Mouse (Mus musculus): ENCODE data around the gene Lrrc58.

The Lrrc58 gene

DNA sequence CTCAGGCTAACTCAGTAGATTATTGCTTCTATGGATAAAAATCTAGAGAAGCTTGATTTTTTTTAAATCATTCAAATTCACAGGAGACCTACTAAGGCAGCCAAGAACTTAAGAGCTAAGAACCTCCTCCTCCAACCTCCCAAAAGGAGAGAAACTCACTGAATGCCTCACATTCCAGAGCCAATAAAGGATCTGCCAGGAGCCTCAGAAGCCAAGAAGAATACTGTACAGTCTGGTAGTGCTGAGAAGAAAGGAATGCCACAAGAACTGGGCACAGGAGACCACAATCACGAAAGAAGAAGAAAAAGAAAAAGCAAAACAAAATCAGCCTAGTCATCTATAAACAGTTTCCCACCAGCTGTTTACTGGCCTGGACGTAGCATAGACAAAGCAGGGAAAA lies 60.8 kb downstream of the Lrrc58 start:
- DNase-seq, result no peak

DNA sequence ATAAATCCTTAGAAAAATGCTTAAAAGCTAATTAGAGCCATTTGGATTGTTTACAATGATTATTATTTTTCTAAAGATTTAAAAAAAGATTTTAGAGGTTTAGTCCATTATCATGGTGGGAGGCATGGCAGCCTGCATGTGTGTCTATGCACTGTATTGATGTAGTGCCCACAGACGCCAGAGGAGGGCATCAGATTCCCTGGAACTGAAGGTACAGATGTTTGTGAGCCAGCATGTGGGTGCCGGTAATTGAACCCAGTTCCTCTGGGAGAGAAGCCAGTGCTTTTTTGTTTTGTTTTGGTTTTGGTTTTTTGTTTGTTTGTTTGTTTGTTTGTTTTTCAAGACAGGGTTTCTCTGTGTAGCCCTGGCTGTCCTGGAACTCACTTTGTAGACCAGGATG lies 61.4 kb downstream of the Lrrc58 start:
- no peak for DNase-seq

DNA sequence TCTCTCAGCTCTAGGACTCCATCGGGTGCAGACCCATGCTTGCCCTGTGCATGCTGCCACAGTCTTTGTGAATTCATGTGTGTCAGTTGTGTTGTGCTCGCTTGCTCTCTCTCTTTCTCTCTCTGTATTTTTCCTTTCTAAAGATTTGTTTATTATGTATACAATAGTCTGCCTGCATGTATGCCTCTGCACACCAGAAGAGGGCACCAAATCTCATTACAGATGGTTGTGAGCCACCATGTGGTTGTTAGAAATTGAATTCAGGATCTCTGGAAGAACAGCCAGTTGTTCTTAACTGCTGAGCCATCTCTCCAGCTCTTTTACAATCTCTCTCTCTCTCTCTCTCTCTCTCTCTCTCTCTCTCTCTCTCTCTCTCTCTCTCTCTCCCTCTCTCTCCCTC lies 66.7 kb downstream of the Lrrc58 start:
- no peak for DNase-seq

GRCm38 (mm10) chr16:37937276-37937675 lies 69.1 kb downstream of the Lrrc58 start:
- no peak for DNase-seq

All from cerebellum, adult 9-10 months (tissue).